Comparison of ENCODE assay signal across 20 mouse cellular contexts in the genomic region with DNA sequence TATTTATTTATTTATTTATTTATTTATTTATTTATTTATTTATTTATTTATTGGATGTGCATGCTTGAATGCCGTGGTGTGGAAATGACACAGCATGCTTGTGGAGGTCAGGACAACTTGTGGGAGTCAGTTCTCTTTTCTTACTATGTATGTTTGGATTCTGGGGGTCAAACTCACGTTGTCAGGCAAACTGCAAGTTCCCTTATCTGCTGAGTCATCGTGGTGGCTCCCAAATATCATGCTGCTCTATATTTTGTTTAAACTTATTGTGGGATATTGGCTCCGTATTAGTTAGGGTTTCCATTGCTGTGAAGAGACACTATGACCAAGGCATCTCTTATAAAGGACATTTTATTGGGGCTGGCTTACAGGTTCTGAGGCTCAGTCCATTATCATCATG.
"Had no signal": no experiment of that assay in that cellular context is flagged by ENCODE, and none has a peak within 500 bp of the region (broad histone marks: within the 10 kb centered on the region; RNA-seq: fewer than 3 reads in every experiment).

No protein-coding gene starts in this region.

- H3K27ac ChIP-seq: kidney, embryonic 15.5 days; left cerebral cortex, adult 2 months; liver, embryonic 13.5 days; macrophage; midbrain, embryonic 12.5 days; midbrain, embryonic 15.5 days; neural tube, embryonic 12.5 days; neural tube, embryonic 15.5 days; stomach, embryonic 15.5 days had no signal

- DNase-seq: kidney, adult 11 months; kidney, adult 8-10 months; kidney, postnatal 10 days; kidney, postnatal 36 days; layer of hippocampus, postnatal 36 days; liver, embryonic 13.5 days; lung, embryonic 14.5 days; right cerebral cortex, adult 18-20 months; right cerebral cortex, postnatal 25 days; spleen, adult 18-20 months; thymus, postnatal 25 days had no signal

- H3K4me3 ChIP-seq: kidney, embryonic 15.5 days; left cerebral cortex, adult 2 months; liver, embryonic 13.5 days; midbrain, embryonic 12.5 days; midbrain, embryonic 15.5 days; neural tube, embryonic 12.5 days; neural tube, embryonic 15.5 days; stomach, embryonic 15.5 days had no signal

- H3K4me1 ChIP-seq: kidney, embryonic 15.5 days; midbrain, embryonic 12.5 days; midbrain, embryonic 15.5 days; neural tube, embryonic 12.5 days; neural tube, embryonic 15.5 days; stomach, embryonic 15.5 days had no signal

- H3K9ac ChIP-seq: kidney, embryonic 15.5 days; liver, embryonic 13.5 days; lung, embryonic 14.5 days; midbrain, embryonic 12.5 days; midbrain, embryonic 15.5 days; neural tube, embryonic 12.5 days; neural tube, embryonic 15.5 days; stomach, embryonic 15.5 days had no signal

- H3K4me2 ChIP-seq: kidney, embryonic 15.5 days; liver, embryonic 13.5 days; lung, embryonic 14.5 days; midbrain, embryonic 12.5 days; midbrain, embryonic 15.5 days; neural tube, embryonic 12.5 days; neural tube, embryonic 15.5 days; stomach, embryonic 15.5 days had no signal

- ATAC-seq: lung, postnatal 0 days; midbrain, embryonic 15.5 days had no signal

- H3K9me3 ChIP-seq: kidney, embryonic 15.5 days; liver, embryonic 13.5 days; midbrain, embryonic 12.5 days; midbrain, embryonic 15.5 days; neural tube, embryonic 12.5 days; neural tube, embryonic 15.5 days; stomach, embryonic 15.5 days had no signal

- H3K27me3 ChIP-seq: kidney, embryonic 15.5 days; liver, embryonic 13.5 days; midbrain, embryonic 12.5 days; midbrain, embryonic 15.5 days; neural tube, embryonic 12.5 days; neural tube, embryonic 15.5 days; stomach, embryonic 15.5 days had no signal
